Comparison of ENCODE assay signal across 8 mouse cellular contexts in genomic region chr3:34647688-34648087, GRCm38 (mm10). TPM values are rescaled to one million over a fixed set of nuclear protein-coding genes. Genes with fewer than 3 reads are reported as not detected.
DNase-seq lines count a peak whose midpoint lies in the region; ATAC-seq and TF ChIP-seq lines count a peak whose summit lies in the region.

No protein-coding gene starts in this region.

- H3K9ac ChIP-seq in midbrain, embryonic 12.5 days (replicated peaks) = peak overlapping the region; percentile 80

- peaks cover 8% of the 10 kb centered on the region for H3K4me1 ChIP-seq in cerebellum, adult 2 months (ENCODE audit: control insufficient read depth, insufficient read depth, low read length)
- peaks cover 50% of the 10 kb centered on the region for H3K4me1 ChIP-seq in midbrain, embryonic 12.5 days

- H3K27me3 ChIP-seq in cerebellum, adult 2 months (ENCODE audit: control insufficient read depth, insufficient read depth, low read length) = peaks cover 5% of the 10 kb centered on the region; the same call in 1 of the 2 replicates
- H3K27me3 ChIP-seq in midbrain, embryonic 12.5 days = peaks cover 14% of the 10 kb centered on the region; the same call in 1 of the 2 replicates

- intact Hi-C loops in heart, postnatal 10 days (cut with DNase I) = loop anchor here (1.0 to 5.0 kb wide), 4 partner anchors 456 to 925 kb away; no protein-coding TSS in a partner anchor

- H3K27ac ChIP-seq in cerebellum, adult 2 months (ENCODE audit: insufficient read depth, low read length) = no peak overlapping the region
- H3K27ac ChIP-seq in midbrain, embryonic 12.5 days (replicated peaks) = peak overlapping the region; percentile 97

- TF ChIP-seq CTCF in cerebellum, adult 2 months (IDR thresholded peaks at IDR 0.05; ENCODE audit: borderline replicate concordance, insufficient read depth, low read depth, low read length) = peak; percentile 60; the same call in 1 of the 2 replicates

- no peaks in the 10 kb centered on the region for H3K9me3 ChIP-seq in midbrain, embryonic 12.5 days

- no peak for TF ChIP-seq POLR2A in cerebellum, adult 2 months (IDR thresholded peaks at IDR 0.05; ENCODE audit: borderline replicate concordance, insufficient read depth, low read length)

- no peak for ATAC-seq in midbrain, embryonic 12.5 days (ENCODE audit: low FRiP score, low read depth)

- H3K36me3 ChIP-seq in midbrain, embryonic 12.5 days = no peaks in the 10 kb centered on the region

- H3K4me2 ChIP-seq in midbrain, embryonic 12.5 days (replicated peaks) = peak overlapping the region; percentile 88

- peak; percentile 53 to 66 for DNase-seq in cerebellum, adult 2 months
- no peak for DNase-seq in cerebellum, adult 11-12 months
- peak; percentile 50 for DNase-seq in adipocyte (ENCODE audit: low spot score)
- DNase-seq in embryo, embryonic 9.5 days (ENCODE audit: extremely low spot score) = peak; percentile 88
- DNase-seq in heart, postnatal 10 days = peak; percentile 83 to 89
- DNase-seq in left cerebral cortex, adult 11 months (ENCODE audit: low spot score) = peak; percentile 73
- DNase-seq in testis, postnatal 14 days (ENCODE audit: low spot score) = peak; percentile 71

- no peak overlapping the region for H3K4me3 ChIP-seq in cerebellum, adult 2 months (replicated peaks; ENCODE audit: insufficient read depth, low read depth, low read length)
- H3K4me3 ChIP-seq in midbrain, embryonic 12.5 days = peak overlapping the region; percentile 76

- WGBS in cerebellum, adult 2 months = 2% methylated on average over 14 of the region's 14 CpGs
- under 1% methylated on average over 14 of the region's 14 CpGs for WGBS in midbrain, embryonic 12.5 days

RNA-seq across cellular contexts. Expression of gene Sox2, which starts 2.5 kb away (rescaled TPM):
- polyA plus RNA-seq in cerebellum, adult 2 months (2012; rRNA removed) = 24.5 and 26.5 TPM in 2 replicates
- total RNA-seq in heart, postnatal 10 days (2021) = under 1 TPM in 1 of 2 experiments, not detected in 1; 0.17 TPM
- 49.5 and 61.1 TPM in 2 replicates for polyA plus RNA-seq in midbrain, embryonic 12.5 days (2016; fragmentation: Nextera tagmentation; extraction: Ambion mirVana)
